Mouse (Mus musculus): ENCODE results near the gene Timp3. TPM values are rescaled to one million over a fixed set of nuclear protein-coding genes. Genes with fewer than 3 reads are reported as not detected.

Gene Timp3
- polyA plus RNA-seq, 1 experiment from 2014 or later: 208 TPM

DNA sequence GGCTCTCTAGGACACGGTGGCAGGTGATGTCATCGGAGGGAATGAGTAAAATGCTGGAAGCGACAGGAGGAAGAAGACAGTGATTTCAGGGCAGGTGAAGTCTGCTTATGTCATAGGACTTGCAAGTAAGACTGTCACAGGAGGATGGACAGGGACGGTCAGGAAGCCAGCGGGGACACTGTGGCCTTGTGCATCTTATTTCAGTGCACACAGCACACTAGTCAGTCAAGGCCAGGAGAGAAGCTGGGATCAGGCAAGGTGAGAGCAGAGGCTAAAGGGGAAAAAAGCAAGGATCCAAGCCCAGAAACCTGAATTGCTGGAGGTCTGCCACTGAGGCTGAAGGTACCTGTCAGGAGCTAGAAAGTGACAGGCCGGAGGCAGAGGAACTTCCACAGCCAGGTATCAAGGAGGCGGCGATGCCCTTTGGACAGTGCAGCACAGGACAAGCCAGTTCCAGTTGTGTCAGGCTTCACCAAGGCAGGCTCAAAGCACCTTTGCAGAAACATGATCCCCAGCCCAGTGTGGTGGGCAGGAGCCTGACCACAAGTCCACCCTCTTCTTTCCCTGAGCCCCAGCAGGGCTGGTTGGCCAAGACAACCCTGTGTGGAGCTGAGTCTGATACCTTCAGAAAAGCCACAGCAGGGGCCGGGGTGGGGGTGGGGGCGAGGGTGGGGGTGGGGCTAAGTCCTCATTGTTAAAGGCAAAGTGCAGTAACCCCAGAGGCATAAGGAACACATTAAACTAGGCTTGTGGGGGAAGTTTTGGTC lies 5.4 kb upstream of the Timp3 start:
- 82% methylated on average over 9 of the region's 10 CpGs for WGBS

DNA sequence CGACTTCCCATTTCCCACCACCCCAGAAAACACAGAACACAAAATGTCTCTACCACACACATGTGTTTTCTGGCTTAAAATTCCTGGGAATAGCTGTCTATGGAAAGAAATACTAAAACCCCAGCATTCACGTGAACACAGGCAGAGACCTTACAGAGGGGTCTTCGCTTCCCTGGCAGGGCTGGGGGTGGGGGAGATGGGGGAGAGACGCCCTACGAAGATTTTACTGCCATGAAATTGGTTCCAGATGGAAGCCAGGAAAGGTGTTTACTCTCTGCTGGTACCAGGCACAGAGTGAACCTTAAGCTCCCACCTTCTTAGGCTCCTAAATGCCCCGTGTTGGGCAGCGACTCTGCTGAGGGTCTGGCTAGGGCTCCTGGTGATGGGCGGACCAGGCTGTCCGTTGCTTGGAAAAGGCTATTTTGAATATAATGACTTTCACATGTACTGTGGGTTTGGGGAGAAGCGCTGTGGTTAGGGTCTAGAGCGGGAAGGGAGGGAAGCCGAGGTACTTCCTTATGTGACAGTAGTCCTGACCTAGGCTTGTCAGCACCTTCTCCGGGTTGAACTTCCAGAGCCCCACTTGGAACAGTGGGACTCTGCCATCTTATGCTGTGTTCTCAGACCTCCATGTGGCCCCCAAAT lies 4.6 kb upstream of the Timp3 start:
- no peaks in the 10 kb centered on the region for H3K9me3 ChIP-seq (ENCODE audit: low read length)
- ATAC-seq: no peak
- H3K4me3 ChIP-seq (ENCODE audit: low read depth, low read length): no peak overlapping the region
- H3K9ac ChIP-seq (replicated peaks; ENCODE audit: low read depth): no peak overlapping the region
- peaks cover 3% of the 10 kb centered on the region; the same call in 1 of the 2 replicates for H3K4me1 ChIP-seq (ENCODE audit: insufficient read depth, low read depth, low read length)
- H3K27me3 ChIP-seq (replicated peaks; ENCODE audit: insufficient read depth, low read length): no peaks in the 10 kb centered on the region
- DNase-seq (ENCODE audit: low spot score): no peak
- H3K36me3 ChIP-seq (ENCODE audit: insufficient read depth, low read length): no peaks in the 10 kb centered on the region
- TF ChIP-seq EP300 (IDR thresholded peaks at IDR 0.05): no peak
- no peak for TF ChIP-seq CTCF (IDR thresholded peaks at IDR 0.05)
- WGBS: 49% methylated on average over 13 of the region's 13 CpGs
- H3K27ac ChIP-seq (ENCODE audit: low read length): no peak overlapping the region
- no peak overlapping the region; the same call in 1 of the 2 replicates for H3K4me2 ChIP-seq (replicated peaks; ENCODE audit: low read depth, low read length)

More for the DNA sequence above, 5.4 kb upstream of the Timp3 start:
- peaks cover 3% of the 10 kb centered on the region; the same call in 1 of the 2 replicates for H3K4me1 ChIP-seq (ENCODE audit: insufficient read depth, low read depth, low read length)
- no peaks in the 10 kb centered on the region for H3K27me3 ChIP-seq (replicated peaks; ENCODE audit: insufficient read depth, low read length)
- no peak overlapping the region for H3K9ac ChIP-seq (replicated peaks; ENCODE audit: low read depth)
- H3K4me3 ChIP-seq (ENCODE audit: low read depth, low read length): no peak overlapping the region
- no peaks in the 10 kb centered on the region for H3K9me3 ChIP-seq (ENCODE audit: low read length)
- no peak overlapping the region for H3K4me2 ChIP-seq (replicated peaks; ENCODE audit: low read depth, low read length)
- ATAC-seq: no peak
- TF ChIP-seq EP300 (IDR thresholded peaks at IDR 0.05): no peak
- no peak for TF ChIP-seq CTCF (IDR thresholded peaks at IDR 0.05)
- H3K27ac ChIP-seq (ENCODE audit: low read length): no peak overlapping the region
- DNase-seq (ENCODE audit: low spot score): no peak
- H3K36me3 ChIP-seq (ENCODE audit: insufficient read depth, low read length): no peaks in the 10 kb centered on the region

DNA sequence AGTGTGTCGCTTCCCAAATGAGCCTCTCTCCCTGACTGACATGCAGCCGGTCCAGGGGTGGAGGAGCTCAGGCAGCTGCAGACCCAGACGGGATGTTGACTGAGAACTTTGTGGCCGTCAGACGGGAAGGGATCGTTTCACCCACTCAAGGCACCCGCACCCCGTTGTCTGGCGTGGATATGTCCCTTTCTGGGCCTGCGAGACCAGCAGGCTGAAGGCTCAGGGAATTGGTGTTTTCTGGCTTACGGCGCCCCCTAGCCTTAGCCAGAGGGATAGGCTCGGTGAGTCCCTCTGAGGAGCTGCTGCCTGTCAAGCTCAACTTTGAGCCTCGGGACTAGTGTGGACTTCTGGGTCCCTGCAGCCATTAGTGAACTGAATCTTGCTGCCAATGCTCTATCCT lies 4.1 kb upstream of the Timp3 start:
- TF ChIP-seq EP300 (IDR thresholded peaks at IDR 0.05): 0 out of 2 replicates have a peak, but pooled peaks have one; percentile 38
- TF ChIP-seq CTCF (IDR thresholded peaks at IDR 0.05): peak; percentile 99
- WGBS: 5% methylated on average over 14 of the region's 14 CpGs
- H3K4me3 ChIP-seq (ENCODE audit: low read depth, low read length): no peak overlapping the region
- H3K4me2 ChIP-seq (replicated peaks; ENCODE audit: low read depth, low read length): no peak overlapping the region; the same call in 1 of the 2 replicates
- H3K9me3 ChIP-seq (ENCODE audit: low read length): no peaks in the 10 kb centered on the region
- H3K27me3 ChIP-seq (replicated peaks; ENCODE audit: insufficient read depth, low read length): no peaks in the 10 kb centered on the region
- H3K9ac ChIP-seq (replicated peaks; ENCODE audit: low read depth): no peak overlapping the region
- peak; percentile 59 for ATAC-seq
- no peak overlapping the region for H3K27ac ChIP-seq (ENCODE audit: low read length)
- H3K36me3 ChIP-seq (ENCODE audit: insufficient read depth, low read length): no peaks in the 10 kb centered on the region
- DNase-seq (ENCODE audit: low spot score): peak; percentile 91
- peaks cover 3% of the 10 kb centered on the region; the same call in 1 of the 2 replicates for H3K4me1 ChIP-seq (ENCODE audit: insufficient read depth, low read depth, low read length)

DNA sequence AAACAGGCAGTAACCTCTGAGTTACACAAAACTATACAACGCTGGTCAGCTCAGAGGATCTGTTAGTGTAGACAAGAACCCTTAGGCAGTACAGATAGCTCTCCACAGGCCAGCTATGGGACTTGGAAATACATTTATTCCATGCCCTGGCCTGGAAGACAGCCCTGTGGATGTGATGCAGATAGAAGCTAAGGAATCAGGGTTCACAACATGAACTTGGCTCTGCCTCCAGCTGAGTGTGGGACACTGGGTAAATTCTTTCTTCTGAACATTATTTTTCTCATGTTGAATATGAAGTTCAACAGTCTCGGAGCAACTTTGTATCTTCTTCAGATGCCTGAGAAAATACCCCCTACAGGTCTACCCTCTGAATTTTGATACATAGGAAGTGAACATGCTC lies 2.9 kb upstream of the Timp3 start:
- TF ChIP-seq CTCF (IDR thresholded peaks at IDR 0.05) (no peak), EP300 (IDR thresholded peaks at IDR 0.05) (no peak)
- no peak overlapping the region for H3K9ac ChIP-seq (replicated peaks; ENCODE audit: low read depth)
- ATAC-seq (no peak), DNase-seq (ENCODE audit: low spot score) (no peak)
- H3K4me1 ChIP-seq (ENCODE audit: insufficient read depth, low read depth, low read length): peaks cover 3% of the 10 kb centered on the region; the same call in 1 of the 2 replicates
- no peak overlapping the region for H3K4me2 ChIP-seq (replicated peaks; ENCODE audit: low read depth, low read length)
- H3K36me3 ChIP-seq (ENCODE audit: insufficient read depth, low read length): no peaks in the 10 kb centered on the region
- H3K27ac ChIP-seq (ENCODE audit: low read length): no peak overlapping the region
- WGBS: 82% methylated on average over 2 of the region's 2 CpGs
- H3K9me3 ChIP-seq (ENCODE audit: low read length): no peaks in the 10 kb centered on the region
- no peak overlapping the region for H3K4me3 ChIP-seq (ENCODE audit: low read depth, low read length)
- H3K27me3 ChIP-seq (replicated peaks; ENCODE audit: insufficient read depth, low read length): no peaks in the 10 kb centered on the region

DNA sequence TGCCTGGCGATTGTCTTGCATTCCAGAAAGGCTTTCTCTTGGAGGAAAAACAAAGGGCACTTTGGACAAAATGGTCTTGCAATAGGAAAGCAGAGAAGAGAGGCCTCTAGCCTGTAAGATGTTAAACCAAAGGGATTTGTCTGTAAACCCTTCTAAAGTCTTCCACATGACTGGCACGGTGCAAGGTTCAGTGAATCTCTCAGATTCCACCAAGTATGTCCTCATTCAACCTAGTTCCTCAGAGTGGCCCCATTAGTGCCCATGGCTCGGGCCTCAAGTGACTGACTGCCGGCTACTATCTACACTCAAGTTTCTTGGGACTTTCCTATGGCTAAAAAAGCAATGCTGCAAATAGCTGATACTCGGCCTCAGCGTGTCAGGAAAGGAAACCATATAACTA lies 1.8 kb upstream of the Timp3 start:
- Histone ChIP-seq H3K9me3 (ENCODE audit: low read length) (no peaks in the 10 kb centered on the region), H3K36me3 (ENCODE audit: insufficient read depth, low read length) (no peaks in the 10 kb centered on the region), H3K27ac (ENCODE audit: low read length) (no peak overlapping the region), H3K27me3 (replicated peaks; ENCODE audit: insufficient read depth, low read length) (no peaks in the 10 kb centered on the region), H3K4me2 (replicated peaks; ENCODE audit: low read depth, low read length) (no peak overlapping the region), H3K4me3 (ENCODE audit: low read depth, low read length) (no peak overlapping the region), H3K4me1 (ENCODE audit: insufficient read depth, low read depth, low read length) (peaks cover 7% of the 10 kb centered on the region; the same call in 1 of the 2 replicates), H3K9ac (replicated peaks; ENCODE audit: low read depth) (no peak overlapping the region)
- TF ChIP-seq CTCF (IDR thresholded peaks at IDR 0.05) (no peak), EP300 (IDR thresholded peaks at IDR 0.05) (no peak)
- 69% methylated on average over 6 of the region's 6 CpGs for WGBS
- peak; percentile 35 for DNase-seq (ENCODE audit: low spot score)
- ATAC-seq: no peak

DNA sequence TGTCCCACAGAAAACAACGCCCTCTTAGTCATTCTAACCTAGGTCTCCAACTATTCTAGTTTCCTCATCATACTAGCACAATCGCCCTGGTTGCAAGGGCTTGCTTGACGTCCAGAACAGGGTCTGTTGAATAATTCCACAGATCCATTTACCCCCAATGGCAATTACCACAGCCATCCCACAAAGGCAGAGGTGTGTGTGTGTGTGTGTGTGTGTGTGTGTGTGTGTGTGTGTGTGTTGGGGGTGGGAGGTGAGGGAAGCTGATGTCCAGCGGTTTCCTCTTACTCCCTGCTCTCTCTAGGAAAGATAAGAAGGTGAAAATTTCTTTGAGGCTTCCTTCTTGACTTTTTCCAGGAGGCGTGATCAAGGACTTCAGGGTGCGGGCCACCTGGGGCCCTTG lies 377 bp upstream of the Timp3 start:
- 51% methylated on average over 6 of the region's 6 CpGs for WGBS

More for the DNA sequence above, 377 bp upstream of the Timp3 start:
- ATAC-seq (no peak), DNase-seq (ENCODE audit: low spot score) (no peak)
- Histone ChIP-seq H3K9ac (replicated peaks; ENCODE audit: low read depth) (peak overlapping the region; percentile 99), H3K4me3 (ENCODE audit: low read depth, low read length) (peak overlapping the region; percentile 93), H3K27me3 (replicated peaks; ENCODE audit: insufficient read depth, low read length) (no peaks in the 10 kb centered on the region), H3K4me2 (replicated peaks; ENCODE audit: low read depth, low read length) (peak overlapping the region; percentile 71), H3K36me3 (ENCODE audit: insufficient read depth, low read length) (no peaks in the 10 kb centered on the region), H3K27ac (ENCODE audit: low read length) (peak overlapping the region; percentile 74; the same call in 1 of the 2 replicates), H3K4me1 (ENCODE audit: insufficient read depth, low read depth, low read length) (peaks cover 9% of the 10 kb centered on the region; the same call in 1 of the 2 replicates), H3K9me3 (ENCODE audit: low read length) (no peaks in the 10 kb centered on the region)
- no peak for TF ChIP-seq EP300 (IDR thresholded peaks at IDR 0.05)
- no peak for TF ChIP-seq CTCF (IDR thresholded peaks at IDR 0.05)
